Mouse (Mus musculus): ENCODE results near the gene Cmpk1.

Cmpk1 gene

GRCm38 (mm10) chr4:114942583-114942982, 44.5 kb downstream of the Cmpk1 start:
- no peak for DNase-seq

- no peak for DNase-seq
These were observed 44.9 kb downstream of the Cmpk1 start for GRCm38 (mm10) chr4:114942112-114942511.

- no peak for DNase-seq
These were observed 45.7 kb downstream of the Cmpk1 start for GRCm38 (mm10) chr4:114941311-114941710.

GRCm38 (mm10) chr4:114938248-114938647, 48.8 kb downstream of the Cmpk1 start:
- DNase-seq, result no peak

- DNase-seq, result no peak
These were observed 49.5 kb downstream of the Cmpk1 start for GRCm38 (mm10) chr4:114937459-114938047.

- no peak for DNase-seq
These were observed 52.9 kb downstream of the Cmpk1 start for GRCm38 (mm10) chr4:114934188-114934587.

- DNase-seq, result no peak
These were observed 54.3 kb downstream of the Cmpk1 start for GRCm38 (mm10) chr4:114932747-114933146.

- no peak for DNase-seq
These were observed 57.9 kb downstream of the Cmpk1 start for GRCm38 (mm10) chr4:114929155-114929554.

GRCm38 (mm10) chr4:114925917-114926312, 61.1 kb downstream of the Cmpk1 start, which contains the start of gene Foxe3:
TSS of gene Foxe3 (minus strand) at chr4:114926013.
- no peak for DNase-seq

GRCm38 (mm10) chr4:114924971-114925916, 61.8 kb downstream of the Cmpk1 start:
- no peak for DNase-seq

GRCm38 (mm10) chr4:114917091-114917490, 70.0 kb downstream of the Cmpk1 start:
- DNase-seq, result no peak

GRCm38 (mm10) chr4:114916056-114916455, 71.0 kb downstream of the Cmpk1 start:
- DNase-seq, result no peak

GRCm38 (mm10) chr4:114913594-114913962, 73.5 kb downstream of the Cmpk1 start:
- DNase-seq, result no peak

- DNase-seq, result no peak
These were observed 74.1 kb downstream of the Cmpk1 start for GRCm38 (mm10) chr4:114912705-114913593.

GRCm38 (mm10) chr4:114909602-114910484, 77.2 kb downstream of the Cmpk1 start:
- no peak for DNase-seq

Data from cerebellum, adult 11-12 months (tissue).